Mouse (Mus musculus) CH12.LX (cell line): ENCODE results near the gene Slc2a8. TPM values are rescaled to one million over a fixed set of nuclear protein-coding genes. Genes with fewer than 3 reads are reported as not detected.

Source experiments
- DNase-seq: peaks from one replicate; pipeline ENCODE4 v3.0.0-alpha.2; 2013; ENCODE audit errors: extremely low read depth
- H3K27ac ChIP-seq: 2 replicates; pipeline ENCODE4 v1.5.1; 2012; ENCODE audit warnings: low read depth, mild to moderate bottlenecking, control low read depth, moderate library complexity; ENCODE audit not compliant: insufficient read depth
- H3K27me3 ChIP-seq: replicated peaks from 2 replicates; pipeline ENCODE3; 2012; ENCODE audit warnings: inconsistent platforms
- H3K36me3 ChIP-seq, 2 experiments: replicated peaks in 1 of 2; 2 replicates each; pipeline versions ENCODE3 to v1.6.1; 2012; ENCODE audit warnings: inconsistent platforms in 1 of 2, low read length in 1 of 2, mild to moderate bottlenecking in 1 of 2, mixed read lengths in 1 of 2, moderate library complexity in 1 of 2; ENCODE audit not compliant: control insufficient read depth in 1 of 2, insufficient read depth in 1 of 2
- H3K4me1 ChIP-seq, 2 experiments: 2 replicates each; pipeline ENCODE4 v1.6.1; 2012; ENCODE audit warnings: inconsistent platforms in 1 of 2, moderate library complexity in 1 of 2; ENCODE audit not compliant: insufficient read depth in 2 of 2, control insufficient read depth in 1 of 2
- H3K4me2 ChIP-seq: 2 replicates; pipeline ENCODE4 v1.6.1; 2012; ENCODE audit warnings: low read depth, mild to moderate bottlenecking, control low read depth; ENCODE audit not compliant: poor library complexity, insufficient read depth, severe bottlenecking
- H3K4me3 ChIP-seq, 3 experiments: fragments of 150-350 bp in 1 of 3; sonication (generic) in 1 of 3; replicated peaks in 1 of 3; 2 replicates each; pipeline versions ENCODE3 to v1.5.1; 2011 to 2012; ENCODE audit warnings: low read depth in 2 of 3, low read length in 2 of 3, mild to moderate bottlenecking in 2 of 3, moderate library complexity in 2 of 3, control low read depth in 1 of 3, improper control_type of control experiment in 1 of 3, inconsistent platforms in 1 of 3, mixed read lengths in 1 of 3; ENCODE audit not compliant: poor library complexity in 1 of 3
- H3K79me2 ChIP-seq: replicated peaks from 2 replicates; pipeline ENCODE4 v1.6.1; 2012; ENCODE audit warnings: mild to moderate bottlenecking, moderate library complexity; ENCODE audit not compliant: control insufficient read depth, poor library complexity, insufficient read depth, severe bottlenecking; ENCODE audit errors: extremely low read depth
- H3K9ac ChIP-seq: 2 replicates; pipeline ENCODE4 v1.6.1; 2012; ENCODE audit warnings: low read depth, mild to moderate bottlenecking, control low read depth, moderate library complexity; ENCODE audit not compliant: insufficient read depth
- H3K9me3 ChIP-seq: replicated peaks from 2 replicates; pipeline ENCODE3; 2012; ENCODE audit warnings: low read length, inconsistent platforms, mixed read lengths
- CTCF ChIP-seq, 2 experiments: IDR thresholded peaks in 1 of 2; conservative IDR thresholded peaks in 1 of 2; 2 replicates each; pipeline ENCODE4 v1.5.1; 2011 to 2012; ENCODE audit warnings: low read depth in 2 of 2, low read length in 2 of 2, improper control_type of control experiment in 1 of 2, inconsistent platforms in 1 of 2, mild to moderate bottlenecking in 1 of 2, moderate library complexity in 1 of 2
- E2F4 ChIP-seq: IDR thresholded peaks from 2 replicates; pipeline ENCODE4 v1.6.1; 2011; ENCODE audit warnings: low read depth, low read length, improper control_type of control experiment; ENCODE audit not compliant: insufficient replicate concordance
- ELF1 ChIP-seq: IDR thresholded peaks from 2 replicates; pipeline ENCODE4 v1.6.1; 2014; ENCODE audit warnings: low read depth, mild to moderate bottlenecking, inconsistent platforms, low read length, improper control_type of control experiment
- HCFC1 ChIP-seq: IDR thresholded peaks from 2 replicates; pipeline ENCODE4 v1.6.1; 2012; ENCODE audit warnings: low read depth, mild to moderate bottlenecking, inconsistent platforms, low read length, improper control_type of control experiment
- IRF4 ChIP-seq: IDR thresholded peaks from 2 replicates; pipeline ENCODE4 v1.6.1; 2014; ENCODE audit warnings: low read depth, mild to moderate bottlenecking, inconsistent platforms, low read length, improper control_type of control experiment
- MAFK ChIP-seq: IDR thresholded peaks from 2 replicates; pipeline ENCODE4 v1.6.1; 2011; ENCODE audit warnings: low read length, improper control_type of control experiment; ENCODE audit not compliant: insufficient replicate concordance
- MXI1 ChIP-seq: IDR thresholded peaks from 2 replicates; pipeline ENCODE4 v1.6.1; 2011; ENCODE audit warnings: mild to moderate bottlenecking, low read depth, low read length, improper control_type of control experiment
- NELFE ChIP-seq: IDR thresholded peaks from 2 replicates; pipeline ENCODE4 v1.6.1; 2011; ENCODE audit warnings: low read depth, low read length, improper control_type of control experiment
- NRF1 ChIP-seq: IDR thresholded peaks from 2 replicates; pipeline ENCODE4 v1.6.1; 2014; ENCODE audit warnings: low read depth, mild to moderate bottlenecking, inconsistent platforms, low read length, improper control_type of control experiment, moderate library complexity
- POLR2A ChIP-seq: IDR thresholded peaks from 2 replicates; pipeline ENCODE4 v1.6.1; 2011; ENCODE audit warnings: low read depth, mild to moderate bottlenecking, improper control_type of control experiment, low read length
- RAD21 ChIP-seq: IDR thresholded peaks from 2 replicates; pipeline ENCODE4 v1.6.1; 2011; ENCODE audit warnings: low read depth, mild to moderate bottlenecking, low read length, improper control_type of control experiment, moderate library complexity
- RCOR1 ChIP-seq: conservative IDR thresholded peaks from 2 replicates; pipeline ENCODE4 v1.6.1; 2012; ENCODE audit warnings: low read depth, mild to moderate bottlenecking, inconsistent platforms, low read length, improper control_type of control experiment
- SMC3 ChIP-seq: IDR thresholded peaks from 2 replicates; pipeline ENCODE4 v1.6.1; 2011; ENCODE audit warnings: low read depth, low read length, improper control_type of control experiment
- UBTF ChIP-seq: IDR thresholded peaks from 2 replicates; pipeline ENCODE4 v1.6.1; 2012; ENCODE audit warnings: low read depth, mild to moderate bottlenecking, inconsistent platforms, low read length, improper control_type of control experiment, moderate library complexity
- dilution Hi-C: fragments of 300-500 bp; cut with MboI; formaldehyde crosslinking; loops from 2 replicates; pipeline ENCODE4 v1.14.3; 2020; ENCODE audit warnings: low sequenced_read_pairs; ENCODE audit not compliant: extremely low pct_unique_long_range_greater_than_20kb, extremely low pct_ligation_motif_present
- in situ Hi-C: fragments of 300-500 bp; cut with MboI; formaldehyde crosslinking; loops from 3 replicates; pipeline ENCODE4 v1.14.3; 2019; ENCODE audit warnings: low sequenced_read_pairs, low pct_ligation_motif_present, low pct_unique_long_range_greater_than_20kb, mixed read lengths
- polyA plus RNA-seq: library from polyadenylated mRNA; unstranded; fragments of >175 nt; gene quantifications from 2 replicates; pipeline ENCODE4 v1.2.1, GENCODE M21; 2012; ENCODE audit warnings: low read depth; ENCODE audit not compliant: insufficient read length
- total RNA-seq, 2 experiments: library from RNA; depleted of rRNA; stranded (reverse); fragments of 300-350 nt in 1 of 2; fragments of >200 nt in 1 of 2; gene quantifications; 2 replicates each; pipeline ENCODE4 v1.2.3; 2012 to 2014

Gene Slc2a8
- total and polyA plus RNA-seq, 3 experiments = 1.1 to 5.6 (median 1.3) TPM

DNA sequence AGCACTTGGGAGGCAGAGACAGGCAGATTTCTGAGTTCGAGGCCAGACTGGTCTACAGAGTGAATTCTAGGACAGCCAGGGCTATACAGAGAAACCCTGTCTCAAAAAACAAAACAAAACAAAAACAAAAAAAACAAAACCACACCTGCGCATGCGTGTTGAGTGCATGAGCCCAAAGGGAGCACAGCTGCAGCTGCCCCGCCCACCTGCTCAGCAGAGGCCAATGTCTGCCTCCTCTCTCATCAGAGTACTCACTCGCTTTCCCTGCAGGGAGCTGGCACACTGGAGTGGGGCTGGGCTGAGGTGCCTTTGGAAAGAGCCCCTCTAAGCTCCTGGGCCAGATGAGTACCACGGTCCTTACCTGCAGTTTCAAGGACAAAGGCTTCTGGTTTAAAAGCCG, 50.2 kb downstream of the Slc2a8 start:
- Histone ChIP-seq H3K27ac (no peak overlapping the region), H3K79me2 (no peaks in the 10 kb centered on the region), H3K9ac (no peak overlapping the region), H3K4me3 (no peak overlapping the region), H3K36me3 (peaks cover 22 to 70% of the 10 kb centered on the region in 2 experiments), H3K4me1 (peaks cover 0 to 5% of the 10 kb centered on the region in 2 experiments; a peak in 1 of 4 replicates), H3K4me2 (no peak overlapping the region), H3K9me3 (no peaks in the 10 kb centered on the region), H3K27me3 (no peaks in the 10 kb centered on the region)
- no peak for DNase-seq
- TF ChIP-seq NRF1 (0 out of 2 replicates have a peak, but pooled peaks have one; percentile 42), RAD21 (no peak)
- in situ Hi-C loops = loop anchor here (10.0 kb wide), 1 partner anchor 157 kb away; the partner anchor contains the start of genes Ptrh1 and Ttc16
- dilution Hi-C loops = no loop called here

DNA sequence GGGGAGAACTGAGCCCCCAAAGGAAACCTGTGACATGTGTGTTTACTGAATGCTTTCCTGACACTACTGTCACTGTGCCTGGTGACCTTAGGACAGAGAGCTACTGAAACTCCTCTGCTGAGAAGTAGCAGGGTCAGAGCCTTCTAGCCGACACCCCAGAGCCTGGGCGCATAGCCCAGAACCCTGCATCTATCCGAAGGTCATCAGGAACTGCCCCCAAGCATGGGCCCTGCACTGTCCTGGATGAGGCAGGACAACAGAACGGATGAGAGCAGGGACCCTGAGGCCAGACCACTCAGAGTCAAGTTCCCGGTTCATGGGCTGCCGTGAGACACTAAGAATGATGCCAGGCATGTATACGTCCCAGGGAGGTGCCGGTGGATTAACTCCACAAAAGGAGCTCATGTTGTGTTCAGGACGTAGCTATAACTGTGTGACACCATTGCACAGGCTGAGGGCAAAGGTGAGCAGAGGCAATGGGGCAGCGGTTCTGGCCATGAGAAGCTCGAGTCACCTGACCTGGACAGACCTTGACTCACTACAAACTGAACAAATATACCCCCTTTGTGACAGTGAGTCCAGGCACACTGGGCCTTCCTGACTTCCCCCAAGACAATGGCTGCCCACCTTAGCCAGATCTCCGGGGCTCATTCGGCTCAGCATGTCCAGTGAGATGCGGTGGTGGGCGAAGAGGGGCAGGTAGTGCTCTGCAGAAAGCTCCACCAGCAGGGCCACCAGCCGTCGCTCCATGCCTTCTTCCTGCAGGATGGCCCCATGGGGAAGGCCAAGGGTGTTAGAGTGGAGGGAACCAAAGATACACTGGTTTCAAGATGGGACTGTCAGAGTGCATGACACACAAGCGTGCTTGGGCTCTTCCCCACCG, 52.7 kb downstream of the Slc2a8 start:
- H3K4me1 ChIP-seq = peaks cover 0 to 11% of the 10 kb centered on the region in 2 experiments; a peak in 1 of 4 replicates
- peaks cover 19 to 50% of the 10 kb centered on the region in 2 experiments for H3K36me3 ChIP-seq
- in situ Hi-C loops = no loop called here
- no peak overlapping the region for H3K4me2 ChIP-seq
- no peaks in the 10 kb centered on the region for H3K79me2 ChIP-seq
- no peak overlapping the region for H3K27ac ChIP-seq
- dilution Hi-C loops = no loop called here
- H3K4me3 ChIP-seq = no peak overlapping the region
- H3K9me3 ChIP-seq = no peaks in the 10 kb centered on the region
- DNase-seq = no peak
- H3K9ac ChIP-seq = no peak overlapping the region
- no peaks in the 10 kb centered on the region for H3K27me3 ChIP-seq
- no peak for TF ChIP-seq IRF4
- TF ChIP-seq MXI1 = no peak
- TF ChIP-seq UBTF = no peak
- no peak for TF ChIP-seq HCFC1
- TF ChIP-seq POLR2A = no peak

DNA sequence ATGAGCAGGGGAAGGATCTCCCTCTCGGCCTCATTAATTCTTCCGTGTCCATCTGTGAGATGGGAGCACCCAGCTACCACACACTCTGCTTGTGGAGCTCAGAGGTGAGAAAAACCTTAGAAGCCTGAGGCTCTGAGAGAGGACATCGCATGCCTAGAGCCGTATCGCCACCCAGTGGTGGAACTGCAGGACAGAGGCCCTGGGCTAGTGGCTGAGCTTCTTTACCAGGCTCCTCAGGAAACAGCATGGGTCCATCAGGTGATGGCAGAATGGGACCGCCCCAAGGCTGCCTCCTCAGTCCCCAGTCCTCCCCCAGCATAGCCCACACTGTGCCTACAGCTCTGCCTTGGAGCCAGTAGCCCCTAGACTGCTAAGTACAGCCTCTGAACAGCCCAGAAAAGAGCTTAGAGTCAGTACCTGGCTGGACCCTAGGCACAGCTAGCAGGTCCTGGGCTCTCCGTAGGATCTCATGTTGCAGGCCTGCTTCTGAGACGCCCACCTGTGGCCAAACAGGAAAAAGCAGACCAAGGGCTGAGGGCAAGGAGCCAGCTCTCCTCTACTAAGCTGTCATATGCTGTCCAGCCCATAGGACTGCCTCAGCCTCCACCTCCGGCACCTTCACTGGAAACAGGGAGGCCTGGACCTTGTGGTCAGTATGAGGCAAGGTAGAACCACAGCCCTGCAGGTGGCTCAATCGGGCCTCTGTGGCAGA, 53.5 kb downstream of the Slc2a8 start:
- Histone ChIP-seq H3K36me3 (peaks cover 17 to 46% of the 10 kb centered on the region in 2 experiments), H3K4me1 (peaks cover 0 to 11% of the 10 kb centered on the region in 2 experiments; a peak in 1 of 4 replicates), H3K4me2 (no peak overlapping the region), H3K4me3 (no peak overlapping the region), H3K27me3 (no peaks in the 10 kb centered on the region), H3K9me3 (no peaks in the 10 kb centered on the region), H3K27ac (no peak overlapping the region), H3K9ac (no peak overlapping the region), H3K79me2 (no peaks in the 10 kb centered on the region)
- dilution Hi-C loops = no loop called here
- TF ChIP-seq SMC3 (peak; percentile 47), CTCF (conservative IDR thresholded peaks at IDR 0.05 in 1 of 2, IDR thresholded peaks at IDR 0.05 in 1 of 2; ENCODE audit: low read depth in 2 of 2, low read length in 2 of 2) (peak; percentile 32 to 76; a peak in 3 of 4 replicates), RAD21 (peak; percentile 73), MAFK (no peak), NELFE (no peak), RCOR1 (no peak), ELF1 (no peak), E2F4 (no peak), HCFC1 (no peak)
- peak; percentile 55 for DNase-seq
- in situ Hi-C loops = no loop called here
